Mouse (Mus musculus) retina, adult 2 months (tissue): ENCODE data around the gene Lck.

ENCODE experiments used
- DNase-seq: peaks from one replicate; pipeline ENCODE4 v3.0.0-alpha.2; 2012; ENCODE audit warnings: low read depth, low spot score

The Lck gene

DNA sequence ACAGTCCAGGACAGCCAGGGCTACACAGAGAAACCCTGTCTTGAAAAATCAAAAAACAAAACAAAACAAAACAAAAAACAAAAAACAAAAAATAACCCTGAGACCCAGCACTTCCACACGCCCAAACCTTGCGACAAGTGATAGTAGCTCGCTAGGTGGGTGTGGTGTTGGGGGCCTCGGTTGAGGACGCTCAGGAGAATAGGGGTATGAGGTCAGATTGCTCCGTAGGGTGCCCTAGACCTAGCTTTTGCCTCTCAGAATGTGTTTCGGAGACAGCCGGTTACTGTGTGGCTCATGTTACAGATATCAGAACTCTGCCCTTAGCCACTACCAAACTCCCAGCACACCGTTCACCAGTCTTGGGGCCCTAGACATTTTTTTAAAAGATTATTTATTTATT lies 12.3 kb upstream of the Lck start:
- DNase-seq, result no peak

GRCm38 (mm10) chr4:129584884-129585608 lies 11.6 kb upstream of the Lck start:
- DNase-seq, result no peak

DNA sequence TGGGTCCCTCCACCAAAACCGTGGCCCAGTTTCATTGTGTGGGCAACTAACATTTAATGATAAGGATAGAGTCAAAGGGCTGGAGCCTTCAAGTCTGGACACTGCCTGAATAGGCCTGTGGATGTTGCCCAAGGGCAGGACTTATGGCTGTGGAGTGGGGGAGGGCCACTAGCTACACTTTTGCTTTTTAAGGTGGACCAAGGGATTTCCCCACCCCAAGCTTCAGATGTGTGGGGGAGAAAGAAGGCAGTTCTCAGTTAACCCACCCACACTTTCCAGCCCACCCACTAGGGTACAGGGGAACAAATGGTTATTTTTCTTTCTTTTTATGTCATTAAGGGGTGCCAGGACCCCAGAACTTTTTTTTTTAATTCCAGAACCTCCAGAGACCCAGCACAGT lies 10.9 kb upstream of the Lck start:
- DNase-seq, result no peak

- no peak for DNase-seq
Measured at GRCm38 (mm10) chr4:129582251-129582650, 8.8 kb upstream of the Lck start.

DNA sequence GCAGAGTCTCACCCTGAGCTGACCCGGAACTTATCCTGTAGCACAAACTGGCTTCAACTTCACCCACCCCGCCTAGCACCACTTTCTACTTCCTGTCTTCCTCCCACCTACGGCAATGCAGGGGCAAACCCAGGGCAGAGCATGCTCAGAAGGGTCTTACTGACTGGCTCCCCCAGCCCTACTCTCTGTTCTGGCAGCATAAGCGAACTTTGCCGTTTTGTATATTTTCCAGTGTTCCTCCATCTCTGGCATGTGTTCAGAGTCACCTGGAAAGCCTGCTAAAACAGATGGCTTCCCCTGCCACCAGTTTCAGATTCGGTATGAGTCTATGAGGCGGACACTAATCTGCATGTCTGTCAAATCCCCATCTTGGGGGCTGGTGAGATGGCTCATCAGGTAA lies 6.9 kb upstream of the Lck start:
- no peak for DNase-seq

- DNase-seq, result no peak
Measured at GRCm38 (mm10) chr4:129578466-129578865, 5.0 kb upstream of the Lck start, which contains the start of gene Fam167b. TSS of gene Fam167b (minus strand) at chr4:129578549.

DNA sequence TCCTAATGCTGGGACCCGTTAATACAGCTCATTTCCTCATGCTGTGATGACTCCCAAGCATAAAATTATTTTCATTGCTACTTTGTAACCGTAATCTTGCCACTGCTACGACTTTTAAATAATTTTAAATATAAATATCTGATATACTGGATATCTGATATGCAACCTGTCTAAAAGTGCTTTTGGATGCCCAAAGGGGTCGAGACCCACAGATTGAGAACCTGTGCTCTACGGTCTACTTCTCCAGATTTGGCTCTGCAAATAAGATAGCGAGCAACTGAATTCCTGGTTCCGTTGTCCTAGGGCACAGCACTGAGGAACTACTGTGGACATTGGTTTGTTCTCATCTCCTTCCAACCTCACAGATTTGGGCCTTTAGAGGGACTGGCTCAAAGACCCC lies 4.2 kb upstream of the Lck start:
- no peak for DNase-seq

DNA sequence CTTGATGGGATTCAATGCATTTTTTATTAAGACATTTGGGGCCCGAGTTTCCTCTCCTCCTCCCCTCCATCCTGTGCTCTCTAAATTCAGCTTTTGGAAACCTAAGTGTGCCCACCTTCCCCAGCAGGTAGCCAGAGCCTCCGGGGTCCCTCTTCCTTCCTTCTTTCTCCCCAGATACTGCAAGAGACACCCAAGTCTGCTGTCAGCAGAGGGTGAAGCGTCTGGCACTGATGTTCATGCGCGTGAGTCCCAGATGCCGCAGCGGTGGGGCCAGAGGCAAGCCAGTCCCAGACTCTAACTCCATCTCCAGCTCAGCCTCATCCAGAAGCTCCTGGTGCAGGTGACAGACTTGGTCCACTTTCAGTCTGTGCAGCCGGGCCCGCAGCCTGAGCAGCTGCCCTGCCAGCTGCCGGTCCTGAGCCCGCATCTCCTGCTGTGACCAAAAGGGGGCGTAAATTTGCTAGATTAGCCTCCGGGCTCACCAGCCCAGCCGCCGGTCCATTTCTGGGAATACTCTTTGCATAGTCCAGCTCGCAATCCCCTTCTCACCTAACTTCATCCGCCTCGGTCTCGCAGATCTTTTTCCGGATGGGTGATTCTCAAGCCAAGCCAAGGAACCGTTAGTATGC lies 3.5 kb upstream of the Lck start:
- no peak for DNase-seq

DNA sequence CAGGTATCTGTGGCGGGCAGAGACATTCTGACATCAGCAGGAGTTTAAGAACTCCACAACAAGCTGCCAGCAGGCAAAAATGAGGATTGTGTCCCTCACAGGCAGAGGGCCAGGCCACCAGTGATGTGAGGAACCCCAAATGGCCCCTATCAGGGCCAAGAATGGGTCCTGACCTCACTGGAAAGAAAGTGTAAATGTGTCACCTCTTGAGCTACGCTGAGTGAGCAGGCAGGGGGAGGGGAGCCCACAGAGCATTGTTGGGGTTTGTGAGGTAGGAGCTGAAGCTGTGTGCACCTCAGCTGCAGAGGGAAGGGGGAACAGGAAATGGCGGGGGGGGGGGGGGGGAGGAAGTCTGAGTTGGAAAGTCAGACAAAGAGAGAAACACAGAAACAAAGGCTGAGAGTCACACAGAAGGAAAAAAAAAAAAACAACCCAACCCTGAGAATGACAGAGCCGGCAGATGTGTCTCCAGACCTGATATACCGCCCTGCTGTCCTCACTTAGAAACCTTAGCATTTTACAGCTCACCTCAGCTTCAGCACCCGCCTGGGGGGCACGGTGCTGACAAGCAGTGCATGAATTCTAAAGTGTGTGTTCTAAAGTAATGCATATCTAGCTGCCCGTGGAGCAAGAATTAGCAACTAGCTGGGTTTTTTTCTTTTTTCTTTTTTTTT lies 1.9 kb upstream of the Lck start:
- no peak for DNase-seq

DNA sequence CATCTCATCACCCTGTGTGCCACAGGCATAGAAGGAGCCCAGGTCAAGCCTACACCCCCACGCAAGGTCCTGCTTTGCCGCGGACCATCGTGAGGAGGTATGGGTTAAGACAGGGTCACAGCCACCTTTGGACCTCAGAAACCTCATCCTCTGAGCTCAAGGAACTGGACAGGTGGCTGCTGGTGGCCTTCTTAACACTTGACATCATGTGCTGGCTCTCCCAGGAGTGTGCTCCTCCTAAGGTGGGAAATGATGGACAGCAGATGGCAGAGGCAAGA lies 409 bp downstream of the Lck start:
- no peak for DNase-seq

DNA sequence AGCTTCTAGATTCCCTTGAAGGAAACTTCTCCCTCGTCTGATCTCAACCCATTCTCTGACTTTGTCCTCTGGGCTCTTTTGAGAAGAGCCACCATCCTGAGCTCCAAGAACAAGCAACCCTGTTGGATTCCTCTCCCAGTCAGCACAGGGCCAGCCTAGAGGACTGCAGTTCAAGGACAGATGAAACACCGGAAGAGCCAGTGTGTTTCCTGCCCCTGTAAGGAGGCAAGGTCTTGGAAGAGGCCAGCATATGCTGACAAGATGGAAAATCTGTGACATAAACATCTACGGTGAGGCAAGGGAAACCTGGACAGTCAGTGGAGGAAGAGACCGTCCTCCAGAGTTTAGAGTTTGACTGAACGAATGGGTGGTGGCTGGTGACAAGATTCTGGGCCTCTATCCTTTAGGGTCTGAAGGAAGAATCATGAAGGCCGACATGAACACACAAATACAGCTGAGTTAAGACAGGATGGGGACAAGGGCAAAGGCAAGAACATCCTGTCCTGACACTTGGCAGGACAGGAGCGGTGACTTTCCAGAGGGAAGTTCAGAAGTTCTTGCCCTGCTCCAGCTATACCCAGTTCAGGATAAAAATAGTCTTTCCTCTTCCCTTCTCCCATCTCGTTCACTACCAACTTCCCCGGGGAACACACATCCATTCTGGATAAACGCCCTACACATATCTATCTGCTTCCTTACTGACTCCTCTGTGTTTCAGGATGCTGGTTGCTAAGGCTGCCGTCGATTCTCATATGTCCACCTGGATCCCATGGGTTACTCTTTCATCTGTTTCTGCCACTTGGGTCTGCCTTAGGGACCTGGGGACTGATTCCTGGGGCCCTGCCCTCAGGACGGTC lies 977 bp downstream of the Lck start:
- no peak for DNase-seq

DNA sequence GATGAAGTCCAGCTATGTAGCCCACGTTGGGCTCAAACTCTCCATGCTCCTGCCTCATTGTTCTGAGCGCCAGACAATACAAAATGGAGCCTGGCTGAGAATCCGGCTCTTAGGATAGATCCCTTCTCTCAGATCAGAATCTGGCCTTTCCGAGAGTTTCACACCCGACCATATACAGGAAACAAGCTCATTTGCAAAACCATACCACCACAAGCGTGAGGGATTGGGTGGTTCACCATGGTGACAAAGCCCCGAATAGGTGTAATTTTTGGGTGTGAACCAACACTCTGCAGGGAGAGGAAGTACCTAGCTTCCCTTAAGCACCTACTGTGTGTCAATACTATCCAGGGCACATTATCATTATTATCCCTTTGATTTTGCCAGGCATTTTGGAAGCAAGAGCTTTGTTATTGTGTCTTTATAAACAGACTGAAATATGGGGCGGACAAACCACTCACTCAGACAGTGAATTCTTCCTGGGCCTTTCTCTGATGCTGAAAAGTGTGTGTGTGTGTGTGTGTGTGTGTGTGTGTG lies 1.8 kb downstream of the Lck start:
- no peak for DNase-seq

DNA sequence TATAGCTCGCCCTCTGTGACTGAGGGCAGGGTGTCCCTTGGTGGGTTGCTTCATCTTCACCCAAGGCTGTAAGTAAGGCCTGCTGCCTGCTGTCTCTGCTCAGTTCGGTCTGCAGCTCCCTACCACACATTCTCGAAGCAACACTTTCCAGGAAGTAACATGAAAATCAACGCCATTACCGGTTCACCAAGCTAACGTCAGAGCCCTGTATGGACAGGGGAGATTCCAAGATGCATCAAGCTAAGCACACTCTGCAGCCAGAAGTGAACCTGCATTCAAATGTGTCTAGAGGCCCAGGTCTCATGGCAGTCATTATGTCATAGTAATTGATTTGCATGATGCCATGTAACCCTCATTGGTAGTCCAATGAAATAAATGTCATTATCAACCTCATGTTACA lies 3.4 kb downstream of the Lck start:
- no peak for DNase-seq

DNA sequence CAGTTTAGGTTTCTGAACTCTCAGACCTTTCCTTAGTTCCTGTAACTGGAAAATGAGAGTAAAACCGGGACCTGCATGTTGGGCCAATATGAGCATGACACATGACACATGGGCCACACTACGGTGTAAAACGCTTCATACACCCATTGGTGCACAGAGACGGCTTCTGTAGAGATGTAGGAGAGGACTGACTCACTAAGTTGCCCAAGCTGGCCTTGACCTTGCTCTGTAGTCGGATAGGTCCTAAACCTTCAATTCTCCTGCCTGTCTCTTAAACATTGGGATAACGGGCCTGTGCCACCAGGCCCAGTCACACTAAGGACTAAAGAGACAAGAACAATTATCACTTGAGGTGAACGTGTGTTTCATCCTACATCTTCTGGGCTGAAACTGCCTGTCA lies 5.1 kb downstream of the Lck start:
- DNase-seq, result no peak

GRCm38 (mm10) chr4:129565139-129565538 lies 8.3 kb downstream of the Lck start:
- no peak for DNase-seq

- DNase-seq, result no peak
Measured at GRCm38 (mm10) chr4:129563718-129564117, 9.7 kb downstream of the Lck start.

GRCm38 (mm10) chr4:129561184-129561583 lies 12.3 kb downstream of the Lck start:
- DNase-seq, result no peak

- DNase-seq, result no peak
Measured at GRCm38 (mm10) chr4:129558321-129558955, 15.0 kb downstream of the Lck start.

DNA sequence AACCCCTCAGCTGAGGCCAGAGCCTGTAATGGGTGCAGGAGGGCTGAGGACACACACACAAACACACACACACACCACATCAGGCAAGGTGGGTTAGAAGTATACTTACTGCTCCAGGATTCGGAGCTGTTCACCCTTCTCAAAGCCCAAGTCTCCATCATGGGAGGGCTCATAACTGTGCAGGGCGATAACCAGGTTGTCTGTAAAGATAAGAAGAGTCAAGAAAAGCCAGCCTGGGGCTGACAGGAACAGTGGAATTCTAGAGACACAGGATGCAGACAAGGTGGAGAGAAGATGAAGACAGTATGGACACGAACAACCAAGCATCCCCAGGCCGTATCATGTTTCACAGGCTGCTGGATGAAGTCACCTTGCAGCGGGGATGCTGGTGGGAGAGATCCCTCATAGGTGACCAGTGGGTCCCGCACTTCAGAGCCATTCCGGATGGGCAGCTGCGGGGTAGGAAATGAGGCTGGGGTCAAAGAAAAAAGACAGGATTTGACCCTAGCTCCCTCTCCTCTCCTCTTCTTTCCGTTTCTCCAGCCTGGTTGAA lies 16.1 kb downstream of the Lck start:
- no peak for DNase-seq

DNA sequence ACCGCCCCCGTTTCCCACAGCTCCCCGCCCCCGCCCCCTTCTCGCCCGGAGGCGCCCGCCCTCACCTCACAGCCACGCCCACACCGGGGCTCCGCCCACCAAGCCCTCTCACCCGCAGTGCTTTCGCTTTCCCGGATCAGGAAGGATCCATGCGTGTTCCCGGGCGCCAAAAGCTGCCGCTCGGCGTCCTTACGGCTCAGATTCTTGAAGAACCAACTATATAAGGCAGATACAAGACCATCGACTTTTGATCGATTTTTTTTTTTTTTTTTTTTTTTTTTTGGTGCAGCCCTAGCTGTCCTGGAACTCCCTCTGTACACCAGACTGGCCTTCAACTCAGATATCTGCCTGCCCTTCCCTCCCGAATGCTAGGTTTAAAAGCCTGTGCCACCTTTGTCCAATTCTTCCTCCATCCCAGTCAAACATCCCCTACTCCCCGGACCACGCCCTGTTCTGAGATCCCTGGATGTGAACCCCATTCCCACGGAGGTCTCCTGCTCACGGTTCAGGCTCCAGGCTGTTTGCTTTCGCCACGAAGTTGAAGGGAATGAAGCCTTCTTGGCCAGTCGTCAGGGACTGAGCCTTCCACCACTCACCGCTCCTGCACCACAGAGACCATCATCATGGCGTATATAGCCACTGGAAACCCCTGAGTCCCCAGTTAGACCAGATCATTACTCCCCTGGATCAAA lies 16.8 kb downstream of the Lck start:
- DNase-seq, result peak; percentile 60
